In the genomic region with DNA sequence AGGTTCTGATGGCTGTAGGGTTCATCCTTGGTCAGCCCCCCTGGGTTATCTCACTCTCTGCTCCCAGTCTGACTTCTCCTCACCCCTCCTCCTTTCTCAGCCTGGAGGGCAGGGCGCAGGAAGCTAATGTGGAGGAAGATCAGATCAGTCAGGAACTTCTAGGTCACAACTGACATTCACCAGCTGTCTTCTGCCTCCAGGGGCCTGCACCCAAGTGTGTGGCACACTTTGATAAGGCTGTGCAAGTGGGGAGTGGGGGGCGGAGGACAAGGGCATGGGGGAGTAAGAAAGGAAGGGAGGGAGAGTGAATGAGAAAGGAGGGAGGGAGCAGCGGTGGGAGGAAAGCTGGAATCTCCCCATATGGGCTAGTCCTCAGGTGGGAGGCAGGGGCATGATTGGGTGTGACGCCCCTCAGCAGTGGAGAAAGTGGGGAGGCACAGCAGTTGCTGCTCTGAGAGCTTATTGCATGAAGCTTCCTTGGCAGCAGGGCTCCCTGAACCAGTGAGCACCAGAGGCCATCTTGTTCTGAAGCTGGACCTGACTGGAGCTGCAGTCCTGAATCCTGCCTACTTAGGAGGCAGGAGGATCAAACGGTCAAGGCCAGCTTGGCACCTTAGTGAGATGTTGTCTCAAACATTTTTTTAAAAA, we compare ENCODE assay signal across 16 mouse cellular contexts. TPM values are rescaled to one million over a fixed set of nuclear protein-coding genes. Genes with fewer than 3 reads are reported as not detected.
DNase-seq lines count a peak whose midpoint lies in the region; ATAC-seq and TF ChIP-seq lines count a peak whose summit lies in the region.
"Had no signal": no experiment of that assay in that cellular context is flagged by ENCODE, and none has a peak within 500 bp of the region (broad histone marks: within the 10 kb centered on the region; RNA-seq: fewer than 3 reads in every experiment).

No protein-coding gene starts in this region.

- no peak overlapping the region for H3K4me2 ChIP-seq in kidney, embryonic 15.5 days
- no peak overlapping the region for H3K4me2 ChIP-seq in stomach, embryonic 14.5 days (replicated peaks; ENCODE audit: low read depth, low read length)
- H3K4me2 ChIP-seq in stomach, postnatal 0 days (replicated peaks; ENCODE audit: low read depth) = no peak overlapping the region
- no peak overlapping the region for H3K4me2 ChIP-seq in liver, embryonic 13.5 days
- H3K4me2 ChIP-seq: limb, embryonic 13.5 days; neural tube, embryonic 12.5 days had no signal

- no peak; the same call in 1 of the 2 replicates for ATAC-seq in kidney, embryonic 15.5 days (replicated peaks; ENCODE audit: low FRiP score)
- ATAC-seq in stomach, embryonic 14.5 days (ENCODE audit: insufficient number of reproducible peaks, insufficient read depth, low FRiP score, low read depth) = peak; percentile 35; the same call in 1 of the 2 replicates
- no peak for ATAC-seq in stomach, postnatal 0 days (ENCODE audit: low FRiP score, low TSS enrichment)
- peak; percentile 91 for ATAC-seq in liver, embryonic 13.5 days (ENCODE audit: low read depth)
- ATAC-seq: activated CD4-positive, CD25-positive, alpha-beta regulatory T cell, adult 4 months; hindbrain, postnatal 0 days; midbrain, embryonic 16.5 days had no signal

- H3K27me3 ChIP-seq in kidney, adult 2 months (replicated peaks; ENCODE audit: control insufficient read depth, insufficient read depth, low read length) = no peaks in the 10 kb centered on the region
- no peaks in the 10 kb centered on the region for H3K27me3 ChIP-seq in kidney, embryonic 15.5 days
- no peaks in the 10 kb centered on the region for H3K27me3 ChIP-seq in stomach, embryonic 14.5 days (ENCODE audit: control insufficient read depth, insufficient read depth, low read length)
- H3K27me3 ChIP-seq in stomach, postnatal 0 days (ENCODE audit: control insufficient read depth, insufficient read depth, low read length) = no peaks in the 10 kb centered on the region
- H3K27me3 ChIP-seq in liver, embryonic 13.5 days = no peaks in the 10 kb centered on the region
- H3K27me3 ChIP-seq: limb, embryonic 13.5 days; neural tube, embryonic 12.5 days had no signal

- WGBS in kidney, adult 2 months = 63% methylated on average over 5 of the region's 5 CpGs
- 29% methylated on average over 5 of the region's 5 CpGs for WGBS in kidney, embryonic 15.5 days
- 44% methylated on average over 5 of the region's 5 CpGs for WGBS in stomach, embryonic 14.5 days
- 52% methylated on average over 5 of the region's 5 CpGs for WGBS in stomach, postnatal 0 days
- 18% methylated on average over 5 of the region's 5 CpGs for WGBS in liver, embryonic 13.5 days (ENCODE audit: insufficient replicate concordance)

- TF ChIP-seq CTCF in kidney, adult 2 months (conservative IDR thresholded peaks at IDR 0.05; ENCODE audit: insufficient read depth, insufficient read length, low read depth, low read length) = no peak
- TF ChIP-seq CTCF in stomach, postnatal 0 days (IDR thresholded peaks at IDR 0.05; ENCODE audit: low read depth) = no peak

- peaks cover 9% of the 10 kb centered on the region; the same call in 1 of the 2 replicates for H3K4me1 ChIP-seq in kidney, adult 2 months (ENCODE audit: control insufficient read depth, insufficient read depth, low read length)
- peaks cover 30% of the 10 kb centered on the region for H3K4me1 ChIP-seq in kidney, embryonic 15.5 days
- H3K4me1 ChIP-seq in stomach, embryonic 14.5 days (ENCODE audit: control insufficient read depth, insufficient read depth, low read length) = peaks cover 13% of the 10 kb centered on the region
- no peaks in the 10 kb centered on the region for H3K4me1 ChIP-seq in stomach, postnatal 0 days (replicated peaks; ENCODE audit: control insufficient read depth, insufficient read depth)
- H3K4me1 ChIP-seq in liver, embryonic 13.5 days (replicated peaks) = peaks cover 22% of the 10 kb centered on the region

- no peak overlapping the region for H3K4me3 ChIP-seq in kidney, adult 2 months (ENCODE audit: insufficient read depth, low read depth, low read length)
- no peak overlapping the region for H3K4me3 ChIP-seq in kidney, embryonic 15.5 days (replicated peaks)
- no peak overlapping the region for H3K4me3 ChIP-seq in stomach, embryonic 14.5 days (ENCODE audit: low read depth, low read length)
- H3K4me3 ChIP-seq in stomach, postnatal 0 days (ENCODE audit: low read depth, low read length) = no peak overlapping the region
- H3K4me3 ChIP-seq in liver, embryonic 13.5 days (replicated peaks) = no peak overlapping the region
- H3K4me3 ChIP-seq: limb, embryonic 13.5 days; neural tube, embryonic 12.5 days had no signal

- TF ChIP-seq EP300 in stomach, postnatal 0 days (optimal IDR thresholded peaks at IDR 0.05) = no peak

- no peak for TF ChIP-seq POLR2A in kidney, adult 2 months (IDR thresholded peaks at IDR 0.05; ENCODE audit: low read depth, low read length)

- H3K36me3 ChIP-seq in kidney, adult 2 months (ENCODE audit: control insufficient read depth, insufficient read depth, low read length) = no peaks in the 10 kb centered on the region
- no peaks in the 10 kb centered on the region for H3K36me3 ChIP-seq in kidney, embryonic 15.5 days
- H3K36me3 ChIP-seq in stomach, embryonic 14.5 days (ENCODE audit: control insufficient read depth, insufficient read depth, low read length) = no peaks in the 10 kb centered on the region
- H3K36me3 ChIP-seq in stomach, postnatal 0 days (ENCODE audit: control insufficient read depth, insufficient read depth, low read length) = no peaks in the 10 kb centered on the region
- no peaks in the 10 kb centered on the region for H3K36me3 ChIP-seq in liver, embryonic 13.5 days
- H3K36me3 ChIP-seq: limb, embryonic 13.5 days; neural tube, embryonic 12.5 days had no signal

- no peak overlapping the region for H3K27ac ChIP-seq in kidney, adult 2 months (ENCODE audit: insufficient read depth, low read depth, low read length)
- no peak overlapping the region for H3K27ac ChIP-seq in kidney, embryonic 15.5 days
- no peak overlapping the region for H3K27ac ChIP-seq in stomach, embryonic 14.5 days (ENCODE audit: low read length)
- no peak overlapping the region for H3K27ac ChIP-seq in stomach, postnatal 0 days (replicated peaks)
- H3K27ac ChIP-seq in liver, embryonic 13.5 days = peak overlapping the region; percentile 29; the same call in 1 of the 2 replicates
- H3K27ac ChIP-seq: hindbrain, postnatal 0 days; limb, embryonic 13.5 days; neural tube, embryonic 12.5 days had no signal

- no peak overlapping the region for H3K9ac ChIP-seq in kidney, embryonic 15.5 days
- H3K9ac ChIP-seq in stomach, embryonic 14.5 days (replicated peaks; ENCODE audit: low read depth, low read length) = no peak overlapping the region
- no peak overlapping the region for H3K9ac ChIP-seq in stomach, postnatal 0 days (ENCODE audit: low read length)
- no peak overlapping the region for H3K9ac ChIP-seq in liver, embryonic 13.5 days
- H3K9ac ChIP-seq: limb, embryonic 13.5 days; neural tube, embryonic 12.5 days had no signal

- H3K9me3 ChIP-seq in kidney, embryonic 15.5 days (replicated peaks) = no peaks in the 10 kb centered on the region
- H3K9me3 ChIP-seq in stomach, embryonic 14.5 days (ENCODE audit: control insufficient read depth, low read depth, low read length) = no peaks in the 10 kb centered on the region
- no peaks in the 10 kb centered on the region for H3K9me3 ChIP-seq in stomach, postnatal 0 days (ENCODE audit: control insufficient read depth, low read length)
- no peaks in the 10 kb centered on the region for H3K9me3 ChIP-seq in liver, embryonic 13.5 days (replicated peaks)
- H3K9me3 ChIP-seq: limb, embryonic 13.5 days; neural tube, embryonic 12.5 days had no signal

- DNase-seq in kidney, adult 2 months = peak; percentile 28
- DNase-seq in stomach, postnatal 0 days (ENCODE audit: low spot score) = no peak
- DNase-seq in liver, embryonic 13.5 days = peak; percentile 35
- no peak for DNase-seq in layer of hippocampus, postnatal 10 days (ENCODE audit: low spot score in 2 of 2)
- no peak for DNase-seq in B cell, adult 2 months
- no peak for DNase-seq in yolk sac, embryonic 10.5 days (ENCODE audit: low spot score)
- DNase-seq: adrenal gland, postnatal 36 days; spleen, adult 18-20 months had no signal

RNA-seq across cellular contexts. Expression of a gene that starts 49.8 kb away (rescaled TPM):
- polyA plus RNA-seq in kidney, adult 2 months (2012; rRNA removed) = 10.7 and 10.9 TPM in 2 replicates
- 7.7 and 9.2 TPM in 2 replicates for polyA plus RNA-seq in kidney, embryonic 15.5 days (2015; fragmentation: Nextera tagmentation; extraction: Ambion mirVana)
- polyA plus RNA-seq in stomach, embryonic 14.5 days (2014; fragmentation: Nextera tagmentation; extraction: Ambion mirVana) = 4.4 and 5.2 TPM in 2 replicates
- polyA plus RNA-seq in stomach, postnatal 0 days (2015; fragmentation: Nextera tagmentation; extraction: Ambion mirVana) = 3.0 TPM in 2 replicates
- polyA plus RNA-seq in liver, embryonic 13.5 days (2015; fragmentation: Nextera tagmentation; extraction: Ambion mirVana) = 0.12 and 0.15 TPM in 2 replicates
- 100 to 1,000 TPM; 157 to 159 TPM for total RNA-seq in layer of hippocampus, postnatal 10 days (2021)
- total RNA-seq: granulocyte monocyte progenitor cell, adult 5-6 weeks had no signal

Comparison
In these comparisons a context has a peak if more than half of its experiments do, and no peak if none do; other contexts are left out.
1. ATAC-seq: peak in stomach, embryonic 14.5 days (single experiment) and liver, embryonic 13.5 days (single experiment); none in kidney, embryonic 15.5 days (single experiment) and stomach, postnatal 0 days (single experiment).
2. DNase-seq: peak in kidney, adult 2 months (single experiment) and liver, embryonic 13.5 days (single experiment); none in stomach, postnatal 0 days (single experiment), layer of hippocampus, postnatal 10 days (0 of 2), B cell, adult 2 months (0 of 2) and yolk sac, embryonic 10.5 days (single experiment).